Mouse (Mus musculus): ENCODE measurements around the gene Csn1s1.

Gene Csn1s1

DNA sequence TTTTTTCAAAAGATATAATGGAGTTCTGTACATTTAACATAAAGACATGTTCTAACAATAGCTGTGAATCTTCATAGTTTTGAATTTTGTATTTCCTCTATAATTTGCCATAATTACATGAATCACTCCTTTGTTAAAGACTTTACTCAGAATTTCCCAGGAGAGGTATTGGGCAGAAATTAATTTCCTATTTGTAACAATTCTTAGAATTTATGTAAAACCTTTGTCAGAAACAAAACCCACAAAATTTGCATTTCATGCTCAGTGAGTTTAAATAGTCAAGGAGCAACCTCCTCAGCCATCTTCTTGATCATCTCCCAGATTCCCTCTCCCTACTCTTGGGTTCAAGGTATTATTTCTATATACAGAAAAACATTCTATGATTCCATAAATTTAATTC is at the start of gene Csn1s1:
Gene Csn1s1, plus strand, starts transcription at position 301 of the 400 bp plus-strand sequence.
- DNase-seq = no peak

DNA sequence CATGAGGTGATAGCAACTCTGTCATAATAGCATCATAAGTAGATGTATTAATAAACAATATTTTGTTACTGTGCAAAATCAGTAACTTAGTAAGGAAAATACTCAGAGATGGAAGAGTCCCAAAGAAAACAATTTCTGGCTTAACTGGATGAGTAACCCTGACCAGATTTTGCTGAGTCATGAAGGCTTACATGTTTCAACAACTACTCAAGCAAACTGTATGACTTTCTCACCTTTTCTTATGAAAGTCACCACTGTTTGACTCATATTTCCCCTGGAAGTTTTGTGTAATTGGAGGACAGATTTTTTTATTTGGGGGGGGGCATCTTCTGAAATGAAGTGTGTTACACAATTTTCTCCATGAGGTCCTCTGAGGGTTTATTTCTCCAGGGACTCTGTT is 43.3 kb upstream of the Csn1s1 start:
- peak in 1 of 2 experiments; percentile 31 for DNase-seq

DNA sequence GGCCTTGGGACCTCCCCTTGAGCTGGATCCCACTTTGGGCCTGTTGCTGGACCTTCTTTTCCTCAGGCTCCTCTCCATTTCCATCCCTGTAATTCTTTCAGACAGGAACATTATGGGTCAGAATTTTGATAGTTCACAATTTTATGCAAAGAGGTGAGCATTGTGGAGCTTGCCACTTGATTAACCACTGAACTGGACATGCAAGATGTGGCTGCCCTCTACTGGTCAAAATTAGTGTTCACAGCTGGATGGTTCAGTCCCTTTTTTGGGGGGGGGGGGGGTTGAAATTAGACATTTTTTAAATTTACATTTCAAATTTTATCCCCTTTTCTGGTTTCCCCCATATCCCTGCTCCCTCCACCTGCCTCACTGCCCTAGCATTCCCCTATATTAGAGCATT is 23.2 kb upstream of the Csn1s1 start:
- DNase-seq = peak; percentile 59 to 72

DNA sequence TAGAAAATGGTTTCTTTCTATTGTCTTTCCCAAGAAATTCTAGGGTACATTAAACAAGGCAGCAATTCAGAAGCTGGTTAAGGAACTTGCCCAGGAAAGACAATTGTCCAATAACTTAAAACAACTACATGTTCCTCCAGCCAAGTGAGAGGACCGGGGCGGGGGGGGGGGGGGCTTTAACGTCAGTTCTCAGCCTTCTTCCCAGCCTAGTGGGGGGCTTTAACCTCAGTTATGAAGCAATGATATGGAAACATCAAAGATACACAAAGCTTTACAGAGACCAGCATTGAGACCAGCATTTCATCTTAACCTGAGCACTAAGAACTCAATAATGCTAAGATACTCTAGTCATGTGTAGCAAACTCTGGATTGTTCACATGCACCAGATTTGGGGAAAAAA is 33.5 kb downstream of the Csn1s1 start, which contains the start of gene Csn2:
Gene Csn2, minus strand, starts transcription at position 101 of the 400 bp plus-strand sequence.
- DNase-seq = no peak

DNA sequence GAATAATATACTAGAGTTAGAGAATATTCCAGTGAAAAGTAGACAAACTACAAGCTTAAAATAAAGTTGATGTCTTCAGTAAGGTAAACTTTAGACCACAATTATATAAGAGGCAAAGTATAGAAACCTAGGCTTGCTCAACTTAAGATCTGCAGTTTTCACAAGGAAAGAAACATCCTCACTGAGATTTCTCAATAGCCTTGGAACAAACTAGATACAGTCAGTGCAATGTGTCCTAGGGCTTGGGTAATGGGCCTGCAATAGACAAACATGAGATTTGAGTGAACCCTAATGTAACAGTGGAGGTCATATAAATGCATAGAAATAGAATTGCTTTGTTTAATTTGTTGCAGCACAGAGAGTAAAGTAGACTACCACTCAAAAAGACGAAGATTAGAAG is 39.9 kb downstream of the Csn1s1 start:
- no peak for DNase-seq
